Mouse (Mus musculus): ENCODE results near the gene Adgrf3.

The Adgrf3 gene

DNA sequence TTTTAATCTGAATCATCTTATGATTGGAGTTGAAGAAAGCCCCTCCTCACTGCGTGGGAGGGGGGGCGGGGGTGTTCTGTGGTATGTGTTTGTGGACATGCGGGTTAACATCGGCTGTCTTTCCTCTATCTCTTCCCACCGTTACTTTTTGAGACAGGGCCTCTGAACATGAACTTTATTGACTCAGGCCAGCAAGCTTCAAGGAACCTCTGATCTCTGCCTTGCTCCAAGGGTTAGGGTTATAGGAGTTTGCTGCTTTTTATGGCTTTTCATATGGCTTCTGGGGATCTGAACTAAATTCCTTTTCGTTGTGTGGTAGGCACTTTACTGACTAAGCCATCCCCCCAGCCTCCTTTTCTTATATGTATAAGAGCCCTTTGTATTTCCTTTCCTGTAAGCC lies 43.2 kb downstream of the Adgrf3 start:
- POLR2A ChIA-PET, result interaction anchor here in 1 of 4 experiments (1.0 to 1.5 kb wide), 2 partner anchors 10 to 36 kb away, joined by 3 read pairs; no protein-coding TSS in a partner anchor
- CTCF ChIA-PET, result no interaction called here

DNA sequence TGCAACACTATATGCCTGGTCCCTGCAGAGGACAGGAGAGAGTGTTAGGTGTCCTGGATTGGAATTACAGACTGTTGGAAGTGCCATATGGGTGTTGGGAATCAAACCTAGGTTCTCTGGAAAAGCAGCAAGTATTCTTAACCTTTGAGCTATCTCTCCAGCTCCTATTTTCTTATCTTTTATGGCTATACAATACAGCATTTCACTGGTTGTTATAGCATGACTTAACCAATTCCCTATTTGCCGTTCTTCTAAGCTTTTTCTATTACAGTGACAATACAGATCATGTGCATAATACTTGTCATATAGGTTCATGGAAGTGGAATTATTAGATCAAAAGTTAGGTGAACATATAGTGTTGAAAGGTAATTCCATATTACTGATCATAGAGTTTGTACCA lies 43.7 kb downstream of the Adgrf3 start:
- ChIA-PET POLR2A (no interaction called here), CTCF (no interaction called here)

DNA sequence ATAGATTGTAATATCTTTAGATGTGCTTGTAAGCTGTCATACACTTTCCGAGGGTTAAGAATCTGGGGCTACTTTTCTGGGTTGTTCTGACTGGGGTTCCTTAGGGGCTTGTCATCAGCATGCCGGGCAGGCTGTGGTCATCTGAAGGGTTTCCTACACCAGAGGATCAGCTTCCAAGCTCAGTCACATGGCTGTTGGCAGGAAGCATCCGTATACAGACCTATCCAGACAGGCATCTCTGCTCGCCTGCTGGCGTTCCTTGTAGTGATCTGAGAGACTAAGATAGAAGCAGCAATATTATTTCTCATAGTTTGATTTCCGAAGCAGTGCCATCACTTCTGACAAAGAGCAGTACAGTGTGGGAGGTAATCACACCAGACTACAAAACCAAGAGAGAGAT lies 45.9 kb downstream of the Adgrf3 start:
- CTCF ChIA-PET, result no interaction called here
- POLR2A ChIA-PET, result interaction anchor here in 2 of 4 experiments (1.1 to 2.3 kb wide), 3 partner anchors 10 to 499 kb away, joined by 3 to 8 read pairs (median 3); no protein-coding TSS in a partner anchor

DNA sequence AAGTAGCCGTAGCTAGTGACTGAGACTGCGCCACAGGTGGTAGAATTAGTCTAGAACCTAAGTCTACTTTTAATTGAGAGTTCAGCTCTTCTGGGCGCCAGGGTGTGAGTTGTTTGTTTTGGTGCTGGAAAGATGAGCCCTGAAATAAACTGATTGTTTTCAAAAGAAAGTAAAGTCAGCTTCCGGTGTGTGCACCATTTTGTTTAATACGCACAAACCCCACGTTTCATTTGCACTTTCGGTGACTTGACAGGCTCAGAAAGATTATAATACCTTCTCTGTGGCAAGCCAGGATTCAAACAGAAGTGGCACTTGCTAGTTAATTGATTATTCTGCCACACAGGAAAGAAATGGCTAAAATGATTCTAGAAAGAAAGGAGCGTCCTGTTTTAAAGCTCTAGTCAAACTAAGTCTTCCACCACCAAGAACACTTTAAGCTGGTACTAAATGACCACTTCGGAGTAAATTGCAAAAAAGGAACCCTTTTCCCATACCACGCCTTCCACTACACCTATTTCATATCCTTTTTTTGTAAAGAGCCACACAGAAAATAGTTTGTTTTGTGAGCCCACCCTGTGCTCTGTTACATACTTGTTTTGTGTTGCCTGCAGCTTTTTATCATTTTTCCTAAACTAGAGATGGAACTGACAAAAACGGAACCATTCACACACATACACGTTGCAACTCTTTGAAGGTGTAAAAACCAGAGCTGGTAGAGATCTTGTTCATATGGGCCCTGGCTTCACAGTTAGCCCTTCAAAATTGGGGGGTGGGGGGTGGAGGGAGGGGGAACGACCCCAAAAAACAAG lies 49.5 kb downstream of the Adgrf3 start:
- CTCF ChIA-PET, result interaction anchor here in 2 of 4 experiments (0.5 to 1.3 kb wide), 2 partner anchors 47 to 51 kb away, joined by 3 to 4 read pairs (median 4); no protein-coding TSS in a partner anchor
- POLR2A ChIA-PET, result interaction anchor here in 3 of 4 experiments (0.6 to 2.6 kb wide), 30 partner anchors 8 to 960 kb away, joined by 3 to 19 read pairs (median 4); partner anchors contain the start of genes Tyms (in 2 of the 3), Dnajb6 (in 1 of the 3), Garem2 (in 1 of the 3) and Gm5129 (in 1 of the 3)

DNA sequence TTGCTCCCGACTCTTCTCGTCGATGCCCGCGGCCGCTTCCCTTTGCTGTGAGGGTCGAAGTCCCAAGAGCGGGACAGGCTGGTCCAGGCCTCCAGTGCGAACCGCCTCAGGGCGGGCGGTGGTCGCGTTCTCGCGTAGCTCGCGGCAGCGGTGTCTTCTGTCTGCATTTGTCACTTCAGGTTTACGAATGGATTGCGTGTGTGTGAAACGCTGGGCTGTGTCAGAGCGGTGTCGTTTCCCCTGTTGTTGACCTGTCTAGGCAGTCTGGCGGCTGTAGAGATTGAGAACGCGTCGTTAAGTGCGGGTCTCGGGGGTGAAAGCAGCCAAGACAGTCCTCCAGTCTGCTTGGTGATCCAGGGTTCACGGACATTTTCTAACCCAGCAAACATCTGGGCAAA lies 50.1 kb downstream of the Adgrf3 start:
- ChIA-PET POLR2A (interaction anchor here in 3 of 4 experiments (0.8 to 2.6 kb wide), 36 partner anchors 8 to 752 kb away, joined by 3 to 19 read pairs (median 4); partner anchors contain the start of genes Tyms (in 3 of the 3), Garem2 (in 2 of the 3), Dnajb6 (in 1 of the 3) and Gm5129 (in 1 of the 3)), CTCF (interaction anchor here in 2 of 4 experiments (0.5 to 1.3 kb wide), 3 partner anchors 41 to 51 kb away, joined by 3 to 4 read pairs (median 4); no protein-coding TSS in a partner anchor)

DNA sequence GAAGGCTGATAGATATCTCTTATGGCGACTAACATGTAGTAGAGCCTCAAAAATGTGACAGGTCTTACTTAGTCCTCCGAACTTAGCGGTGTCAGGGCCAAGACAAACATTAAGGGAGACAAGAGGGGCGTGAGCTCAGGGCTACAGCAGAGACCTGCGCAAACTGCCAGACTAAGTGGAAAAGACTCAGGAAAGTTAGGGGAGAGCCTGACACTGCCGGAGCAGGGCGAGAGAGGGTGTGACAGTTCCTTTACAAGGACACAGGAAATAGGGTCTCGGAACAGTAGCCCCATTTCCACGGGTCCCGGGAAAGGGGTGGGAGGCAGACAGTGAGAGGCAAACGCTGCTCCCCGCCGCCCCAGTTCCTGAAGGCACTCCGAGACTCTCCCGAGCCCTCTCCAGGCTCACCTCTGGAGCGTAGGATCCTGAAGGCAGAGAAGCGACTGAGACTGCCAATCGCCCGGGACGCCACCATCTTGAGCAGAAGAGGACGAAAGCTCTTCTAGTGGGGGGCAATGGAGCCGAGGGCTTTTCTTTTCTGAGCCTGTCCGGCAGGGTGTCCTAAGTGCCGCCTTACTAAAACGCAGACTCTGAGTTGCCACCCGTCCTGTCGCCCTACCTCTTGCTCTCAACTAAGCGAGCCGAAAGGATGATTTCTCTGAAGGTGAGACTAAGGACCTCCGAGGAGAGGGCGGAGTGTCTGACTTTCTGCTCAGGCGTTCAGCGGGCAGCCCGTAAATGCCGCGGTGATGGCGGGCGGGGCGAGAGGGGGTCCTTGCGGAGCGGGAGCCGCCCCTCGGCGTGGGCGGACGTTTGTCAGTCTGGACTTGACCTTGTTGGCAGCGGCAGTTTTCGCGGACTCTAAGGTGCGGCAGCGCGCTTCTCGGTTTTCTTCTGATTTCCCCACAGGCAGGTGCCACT lies 50.8 kb downstream of the Adgrf3 start, which contains the start of the genes Hadha and Hadhb:
Gene Hadha, minus strand, starts transcription at position 689 of the 921 bp plus-strand sequence.
Gene Hadhb, plus strand, starts transcription at position 775 of the 921 bp plus-strand sequence.
- ChIA-PET CTCF (interaction anchor here in 2 of 4 experiments (0.6 to 1.0 kb wide), 2 partner anchors 40 to 1830 kb away, joined by 3 read pairs; no protein-coding TSS in a partner anchor), POLR2A (interaction anchor here in 3 of 4 experiments (0.7 to 2.6 kb wide), 41 partner anchors 8 to 894 kb away, joined by 3 to 19 read pairs (median 3); partner anchors contain the start of genes Tyms (in 3 of the 3), Garem2 (in 2 of the 3), Agbl5 (in 1 of the 3) and Atraid (in 1 of the 3))

DNA sequence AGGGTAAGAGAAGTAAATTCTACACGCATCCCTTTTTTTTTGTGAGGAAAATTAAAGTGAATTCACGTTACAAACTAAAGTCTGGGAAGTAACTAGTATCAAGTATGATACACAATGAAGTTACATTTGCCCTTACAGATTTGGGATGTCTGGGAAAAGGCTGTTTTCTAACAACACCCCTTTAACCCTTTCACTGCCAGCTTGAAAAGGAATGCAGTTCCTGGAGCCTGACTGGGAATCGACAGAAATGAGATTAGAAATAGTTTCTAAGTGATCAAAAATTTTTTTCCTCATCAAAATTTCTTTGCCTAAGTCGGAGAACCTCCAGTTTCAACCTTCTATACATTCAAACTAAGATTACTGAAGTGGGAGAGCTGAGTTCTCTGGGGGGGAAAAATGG lies 51.5 kb downstream of the Adgrf3 start:
- ChIA-PET POLR2A (interaction anchor here in 3 of 4 experiments (0.7 to 2.6 kb wide), 18 partner anchors 9 to 894 kb away, joined by 3 to 17 read pairs (median 6); partner anchors contain the start of genes Agbl5 (in 1 of the 3), Atraid (in 1 of the 3), Garem2 (in 1 of the 3) and Slc5a6 (in 1 of the 3)), CTCF (no interaction called here)

DNA sequence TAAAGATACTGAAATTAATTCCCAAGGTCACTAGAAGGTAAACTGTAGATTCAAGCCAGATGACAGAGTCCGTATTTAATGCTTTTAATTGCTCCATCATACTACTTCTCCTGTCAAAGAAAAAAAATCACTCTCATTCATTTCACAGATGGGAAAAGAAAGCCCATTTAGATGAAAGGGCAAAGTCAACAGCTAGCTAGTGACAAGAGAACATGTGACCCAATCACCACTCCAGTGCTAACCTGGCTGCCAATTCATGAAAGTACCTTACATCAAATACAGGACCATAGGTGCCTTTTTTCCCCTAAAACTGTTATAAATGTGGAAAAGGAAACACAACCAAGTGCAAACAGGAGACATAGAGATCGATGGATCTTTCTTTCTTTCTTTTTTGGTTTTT lies 52.3 kb downstream of the Adgrf3 start:
- POLR2A ChIA-PET, result interaction anchor here in 2 of 4 experiments (0.7 to 1.0 kb wide), 2 partner anchors 10 to 38 kb away, joined by 3 read pairs; no protein-coding TSS in a partner anchor
- CTCF ChIA-PET, result interaction anchor here in 1 of 4 experiments (0.7 kb wide), 1 partner anchor 1846 kb away, joined by 6 read pairs; no protein-coding TSS in a partner anchor

DNA sequence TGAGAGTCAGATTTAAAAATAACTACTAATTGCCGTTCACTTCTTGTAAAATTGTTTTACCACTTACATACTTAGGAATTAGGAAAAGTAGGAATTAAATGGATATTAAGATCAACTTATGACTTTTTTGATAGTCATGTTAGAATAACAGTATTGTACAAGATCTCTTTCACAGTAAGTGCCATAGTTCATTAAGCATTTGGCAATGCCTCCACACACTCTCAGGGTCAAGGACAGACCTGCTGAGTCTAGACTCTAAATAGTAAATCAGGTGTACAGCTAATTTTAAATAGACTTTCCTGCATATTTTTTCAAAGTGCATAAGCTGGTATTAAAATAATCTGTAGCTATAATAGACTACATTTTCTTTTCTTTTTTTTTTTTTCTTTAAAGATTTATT lies 53.1 kb downstream of the Adgrf3 start:
- ChIA-PET POLR2A (interaction anchor here in 2 of 4 experiments (1.0 to 1.2 kb wide), 2 partner anchors 38 kb away, joined by 3 read pairs; no protein-coding TSS in a partner anchor), CTCF (interaction anchor here in 2 of 4 experiments (0.6 to 0.7 kb wide), 2 partner anchors 12 to 1845 kb away, joined by 5 to 6 read pairs; no protein-coding TSS in a partner anchor)

DNA sequence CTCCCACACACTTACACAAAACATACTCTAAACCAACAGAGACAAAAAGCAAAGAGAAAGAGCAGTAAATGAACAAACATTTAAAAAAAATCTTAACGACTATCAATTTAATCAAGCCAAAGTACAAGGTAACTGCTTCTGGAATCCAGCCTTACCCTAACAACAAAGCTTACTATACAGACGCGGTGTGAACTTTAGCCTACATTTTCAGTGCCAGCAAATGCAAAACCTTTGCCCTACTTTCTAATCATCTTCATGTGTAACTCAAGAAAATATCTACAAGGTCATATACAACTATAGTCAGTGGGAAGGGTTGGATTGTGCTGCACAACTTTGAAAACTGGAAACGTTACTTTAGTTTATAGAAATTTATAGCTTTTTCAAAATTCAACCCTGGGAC lies 53.5 kb downstream of the Adgrf3 start:
- CTCF ChIA-PET, result no interaction called here

DNA sequence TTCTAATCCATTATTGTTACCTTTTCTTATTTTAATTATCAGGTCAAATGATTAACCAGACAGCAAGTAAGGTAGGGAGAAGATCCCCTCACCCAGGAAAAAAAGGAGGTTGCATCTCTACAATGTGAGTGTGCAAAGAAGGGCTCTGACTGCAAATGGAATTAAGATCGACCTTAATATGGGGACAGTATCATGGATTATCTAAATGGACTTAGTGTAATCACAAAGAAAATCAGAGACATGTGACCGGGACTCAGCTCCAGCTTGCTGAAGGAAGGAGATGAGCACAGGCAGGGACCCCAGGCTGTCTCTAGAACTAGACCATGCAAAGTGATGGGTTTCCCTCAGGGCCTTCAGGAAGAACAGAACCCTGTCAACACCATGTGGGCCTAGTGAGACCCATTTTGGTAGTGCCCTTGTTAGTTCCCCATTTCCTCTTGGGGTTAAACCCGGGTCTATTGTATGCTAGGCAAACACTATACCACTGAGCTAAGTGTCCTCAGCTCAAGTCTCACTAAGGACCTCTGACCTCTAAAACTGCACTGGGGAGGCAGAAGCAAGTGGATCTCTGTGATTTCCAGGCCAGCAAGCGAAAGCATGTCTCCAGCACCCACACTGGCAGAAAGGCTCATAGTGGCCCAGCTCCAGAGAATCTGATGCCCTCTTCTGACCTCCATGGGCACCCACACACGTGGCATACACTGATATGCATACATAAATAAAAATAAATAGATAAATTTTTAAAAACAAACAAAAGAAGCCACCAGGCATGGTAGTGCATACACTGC lies 57.2 kb downstream of the Adgrf3 start:
- ChIA-PET POLR2A (interaction anchor here in 2 of 4 experiments (0.8 to 2.4 kb wide), 4 partner anchors 10 to 17 kb away, joined by 3 to 8 read pairs (median 3); no protein-coding TSS in a partner anchor), CTCF (interaction anchor here in 1 of 4 experiments (0.9 kb wide), 1 partner anchor 34 kb away, joined by 3 read pairs; no protein-coding TSS in a partner anchor)

More for the DNA sequence above, 53.5 kb downstream of the Adgrf3 start:
- POLR2A ChIA-PET, result interaction anchor here in 2 of 4 experiments (1.0 to 1.2 kb wide), 2 partner anchors 37 kb away, joined by 3 read pairs; no protein-coding TSS in a partner anchor

DNA sequence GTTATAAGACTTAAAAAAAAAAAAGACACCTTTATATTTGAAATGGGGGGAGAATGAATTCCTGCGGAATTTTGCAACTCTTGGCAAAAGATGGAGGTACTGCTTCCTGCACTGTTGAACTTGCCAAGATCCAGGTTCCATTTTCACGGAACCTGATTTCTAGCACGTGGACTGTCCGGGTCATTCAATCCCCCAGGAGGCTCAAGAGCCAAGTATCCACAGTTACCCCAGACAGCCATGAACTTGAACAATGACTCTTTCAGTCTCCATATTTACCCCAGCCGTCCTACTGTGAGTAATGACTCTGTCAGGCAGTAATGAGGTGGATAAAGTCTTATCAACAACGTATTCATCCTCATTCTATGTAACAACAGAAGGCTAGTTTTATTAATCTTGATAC lies 59.0 kb downstream of the Adgrf3 start:
- POLR2A ChIA-PET, result no interaction called here
- CTCF ChIA-PET, result no interaction called here

All from embryonic stem cell, embryonic (primary cell).